Mouse (Mus musculus): ENCODE measurements around the gene Mex3d.

The Mex3d gene

DNA sequence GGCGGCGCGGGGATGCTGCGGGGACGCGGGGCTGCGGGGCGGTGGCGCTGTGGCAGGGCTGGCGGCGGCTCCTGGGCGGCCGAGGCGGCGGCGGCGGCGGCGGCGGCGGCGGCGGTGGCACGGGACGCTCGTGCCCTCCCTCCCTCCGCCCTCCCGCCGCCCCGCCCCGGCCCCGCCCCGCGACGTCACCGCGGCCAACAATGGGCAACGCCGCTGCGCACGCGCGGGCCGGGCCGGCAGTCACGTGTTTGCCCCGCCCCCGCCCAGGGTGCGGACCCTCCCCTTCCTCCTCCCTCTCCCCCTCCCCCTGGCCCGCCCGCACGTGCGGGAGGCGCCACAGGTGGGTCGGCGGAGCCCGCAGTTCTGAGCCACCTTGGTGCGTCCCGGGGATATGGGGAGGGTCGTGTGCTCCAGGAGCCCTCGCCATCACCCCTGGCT, at the start of gene Mex3d:
Gene Mex3d (minus strand): TSS at position 138 of the 438 bp plus-strand sequence.
- peak; percentile 91 for DNase-seq

- peak; percentile 29 for DNase-seq
These were observed 48.8 kb upstream of the Mex3d start for GRCm38 (mm10) chr10:80436276-80436675.

DNA sequence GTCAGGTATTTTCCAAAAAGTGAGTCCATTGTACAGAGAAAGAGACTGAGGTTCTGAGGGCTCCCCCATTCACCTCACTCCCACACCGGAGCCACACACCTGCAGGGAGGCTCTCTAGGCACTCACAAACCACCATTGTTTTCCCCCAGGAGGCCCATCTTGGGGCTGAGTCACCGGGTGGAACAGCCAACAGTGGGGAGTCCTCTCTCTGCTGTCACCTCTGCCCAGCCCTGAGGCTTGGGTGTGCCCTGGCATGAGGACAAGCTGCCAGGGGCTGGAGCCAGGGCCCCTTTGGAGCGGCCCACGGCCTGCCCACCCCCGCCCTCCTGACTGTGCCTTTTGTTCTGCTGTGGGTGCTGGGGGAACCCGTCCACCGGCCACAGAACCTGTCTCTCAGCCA, 48.3 kb upstream of the Mex3d start:
- no peak for DNase-seq

DNA sequence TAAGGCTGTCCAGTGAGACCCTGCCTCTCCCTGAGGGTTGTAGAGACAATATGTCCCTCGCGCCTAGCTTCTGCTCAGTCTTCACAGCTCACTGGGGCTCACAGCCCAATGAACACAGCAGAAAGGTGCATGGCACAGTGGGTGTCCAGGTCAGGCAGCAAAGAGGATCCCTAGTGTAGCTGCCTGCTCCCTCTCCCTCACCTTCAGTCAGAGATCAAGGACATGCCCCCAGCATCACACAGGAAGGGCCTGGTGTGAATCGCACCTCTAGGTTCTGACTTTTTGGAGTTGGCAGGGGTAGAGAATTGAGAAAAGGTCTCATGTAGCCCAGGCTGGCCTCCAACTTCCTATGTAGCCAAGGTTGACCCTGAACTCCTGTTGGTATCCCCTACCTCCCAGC, 47.4 kb upstream of the Mex3d start:
- DNase-seq: no peak

- DNase-seq: no peak
These were observed 46.8 kb upstream of the Mex3d start for GRCm38 (mm10) chr10:80434233-80434592.

GRCm38 (mm10) chr10:80433513-80434232, 46.2 kb upstream of the Mex3d start, which contains the start of gene Tcf3:
Gene Tcf3 (minus strand): TSS chr10:80433647.
- peak; percentile 94 for DNase-seq

DNA sequence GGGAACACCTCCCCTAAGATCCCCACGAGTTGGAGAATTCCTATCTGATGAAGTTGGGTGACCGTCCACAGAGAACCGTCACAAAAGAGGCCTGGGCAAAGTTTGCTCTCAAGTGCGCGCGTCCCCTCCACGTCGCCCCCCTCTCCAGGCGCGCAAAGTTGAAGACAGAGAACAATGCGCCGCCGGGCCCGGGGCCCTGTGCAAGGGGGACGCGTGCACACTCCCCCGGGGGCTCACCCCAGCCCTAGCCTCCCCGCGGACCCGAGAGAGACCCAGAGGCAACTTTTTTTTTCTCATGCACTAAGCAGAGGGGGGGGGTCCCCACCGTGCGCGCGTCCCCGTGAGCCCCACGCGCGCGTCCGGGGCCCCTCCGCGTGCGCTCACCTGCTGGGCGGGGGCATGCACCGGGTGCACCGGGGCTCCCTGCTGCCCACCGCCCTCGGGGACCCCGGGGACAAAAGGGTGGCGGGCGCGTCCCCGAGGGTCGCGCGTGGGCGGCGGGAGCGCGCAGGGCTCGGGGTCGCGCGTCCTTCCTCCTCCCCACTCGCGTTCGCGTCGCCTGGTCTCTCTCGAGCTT, 45.6 kb upstream of the Mex3d start:
- DNase-seq: peak; percentile 69

- DNase-seq: no peak
These were observed 44.9 kb upstream of the Mex3d start for GRCm38 (mm10) chr10:80432387-80432785.

DNA sequence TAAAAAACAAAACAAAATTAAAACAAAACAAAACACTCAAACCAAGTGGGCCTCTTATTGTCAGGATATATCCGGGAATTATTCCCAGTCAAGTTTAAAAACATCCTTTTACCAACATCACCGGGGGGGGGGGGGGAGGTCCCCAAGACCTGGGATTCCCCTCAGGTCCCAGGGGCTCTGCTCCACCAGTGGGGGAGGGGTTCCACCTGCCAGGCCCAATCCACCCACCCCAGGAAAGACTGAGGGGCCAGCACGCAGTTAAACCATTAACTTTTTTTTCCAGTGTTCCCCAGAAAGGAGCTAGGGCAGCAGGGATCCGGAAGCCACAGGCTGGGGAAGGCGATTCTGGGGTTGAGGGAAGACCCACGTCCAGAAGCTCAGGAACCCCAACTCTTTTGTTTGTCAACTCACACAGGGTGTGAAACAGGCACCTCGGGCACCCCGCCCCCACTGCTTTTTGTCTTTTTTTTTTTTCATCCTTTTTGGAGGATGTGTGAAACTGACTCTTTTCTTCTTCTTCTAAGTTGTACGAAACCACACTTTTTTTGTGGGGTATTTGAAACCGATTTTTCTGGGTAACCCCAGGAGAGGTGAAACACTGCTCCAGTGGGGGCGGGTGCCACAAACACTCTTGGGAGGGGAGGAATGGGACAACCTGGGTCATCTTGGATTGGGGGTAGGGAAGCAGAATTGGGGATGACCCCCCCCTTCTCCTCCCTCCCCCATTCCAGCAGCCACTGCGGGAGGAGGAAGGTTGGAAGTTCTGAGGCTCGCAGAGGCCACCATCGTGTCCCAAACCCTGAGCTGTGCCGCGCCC, 44.3 kb upstream of the Mex3d start:
- peak; percentile 62 for DNase-seq

DNA sequence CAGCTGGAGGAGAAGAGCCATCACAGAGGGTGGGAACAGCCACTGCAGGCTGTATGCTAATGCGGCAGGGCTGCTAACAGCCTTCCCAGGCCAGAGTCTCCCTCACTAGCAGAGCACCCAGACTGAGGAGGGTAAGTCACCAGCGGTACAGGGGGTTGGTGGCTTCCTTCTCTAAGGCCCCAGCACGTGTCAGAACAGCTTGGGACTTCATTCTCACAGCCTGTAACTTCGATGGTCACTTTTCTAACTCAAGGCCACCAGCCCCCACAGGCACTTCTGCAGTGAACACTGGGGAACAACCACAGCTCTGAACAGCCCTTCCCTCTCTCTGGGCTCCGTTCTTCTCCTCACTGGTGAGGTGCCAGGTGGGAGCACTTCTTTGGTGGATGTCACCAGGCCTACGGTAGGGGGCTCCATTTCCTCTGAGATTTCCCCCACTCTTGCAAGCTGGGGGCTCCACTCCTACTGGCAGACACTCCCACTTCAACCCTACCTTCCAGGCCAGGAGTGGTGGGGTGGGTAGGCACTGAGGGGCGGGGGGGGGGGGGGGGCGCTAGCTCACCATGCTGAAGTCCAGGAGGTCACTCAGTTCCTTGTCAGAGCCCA, 43.0 kb upstream of the Mex3d start:
- DNase-seq: peak; percentile 35

DNA sequence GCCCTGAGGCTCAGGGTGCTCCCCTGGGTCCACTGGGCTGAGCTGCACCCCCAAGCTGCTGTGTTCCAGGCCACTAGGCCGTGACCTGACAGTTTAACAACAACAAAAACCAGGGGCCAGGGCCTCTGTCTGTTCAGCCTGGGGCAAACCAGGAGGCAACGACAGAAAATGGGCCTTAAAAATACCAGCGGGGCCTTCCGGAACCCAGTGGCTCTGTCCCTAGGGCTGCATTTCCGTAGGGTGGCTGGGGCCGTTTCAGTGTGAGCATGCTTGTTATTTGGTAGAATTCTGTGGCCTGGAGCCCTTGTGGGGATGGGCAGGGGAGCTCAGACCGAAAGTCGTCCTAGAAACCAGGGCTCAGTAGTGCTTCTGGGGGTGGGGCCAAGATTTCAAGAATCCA, 42.3 kb upstream of the Mex3d start:
- DNase-seq: no peak

- DNase-seq: no peak
These were observed 37.6 kb upstream of the Mex3d start for GRCm38 (mm10) chr10:80425041-80425440.

DNA sequence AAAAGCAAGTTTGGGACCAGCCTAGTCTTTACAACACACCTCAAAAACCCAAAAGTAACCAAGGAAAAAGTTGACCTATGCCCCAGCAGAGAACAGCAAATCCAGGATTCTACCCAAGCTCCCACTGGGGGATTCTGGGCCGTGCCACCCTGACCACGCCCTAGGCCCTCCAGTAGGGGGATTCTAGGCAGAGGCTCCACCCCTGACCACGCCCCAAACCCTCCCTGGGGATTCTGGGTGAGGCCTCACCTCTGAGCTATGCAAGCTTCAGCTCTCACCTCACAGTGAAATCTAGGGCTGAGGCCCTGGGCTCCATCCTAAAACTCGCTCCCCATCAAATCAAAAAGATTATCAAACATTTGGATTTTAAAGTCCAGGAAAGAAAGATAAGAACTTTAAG, 36.1 kb upstream of the Mex3d start:
- peak; percentile 39 for DNase-seq

- DNase-seq: no peak
These were observed 34.4 kb upstream of the Mex3d start for GRCm38 (mm10) chr10:80421651-80422472.

GRCm38 (mm10) chr10:80421208-80421607, 33.7 kb upstream of the Mex3d start:
- no peak for DNase-seq

- DNase-seq: no peak
These were observed 33.3 kb upstream of the Mex3d start for GRCm38 (mm10) chr10:80420729-80421128.

GRCm38 (mm10) chr10:80419419-80419818, 32.0 kb upstream of the Mex3d start:
- no peak for DNase-seq

DNA sequence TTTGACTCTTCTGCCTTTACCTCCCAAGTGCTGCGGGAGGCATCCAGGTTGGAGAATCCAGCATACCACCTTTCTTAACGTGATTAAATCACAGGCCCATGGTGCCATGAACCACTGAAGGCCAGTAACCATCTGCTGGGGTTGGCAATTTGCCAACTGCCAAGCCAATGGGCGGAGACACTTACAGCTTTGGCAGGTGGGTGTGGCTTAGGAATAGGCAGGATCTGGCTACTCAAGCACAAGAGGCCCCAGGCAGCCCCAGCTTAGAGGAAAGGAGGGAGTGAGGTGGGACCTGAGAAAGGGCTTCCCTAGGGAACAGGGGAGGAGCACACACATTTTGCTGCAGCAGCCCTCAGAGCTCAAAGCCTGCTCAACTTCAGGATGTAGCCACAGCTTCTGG, 30.9 kb upstream of the Mex3d start:
- no peak for DNase-seq

GRCm38 (mm10) chr10:80417841-80418240, 30.4 kb upstream of the Mex3d start:
- no peak for DNase-seq

GRCm38 (mm10) chr10:80417371-80417770, 29.9 kb upstream of the Mex3d start:
- DNase-seq: no peak

- DNase-seq: no peak
These were observed 28.1 kb upstream of the Mex3d start for GRCm38 (mm10) chr10:80415566-80415965.

Measured in thymus, postnatal 25 days (tissue).